Mouse (Mus musculus): Measurements from ENCODE around the gene Tas2r121. TPM values are rescaled to one million over a fixed set of nuclear protein-coding genes. Genes with fewer than 3 reads are reported as not detected.

The Tas2r121 gene
- polyA plus RNA-seq (2014; fragmentation: Illumina TruSeq; extraction: RNeasy Lipid Tissue Mini Kit (QIAGEN cat#74804)) = not detected

GRCm38 (mm10) chr6:132700907-132701306, at the start of gene Tas2r121:
Gene Tas2r121, minus strand, starts transcription at chr6:132701007.

DNA sequence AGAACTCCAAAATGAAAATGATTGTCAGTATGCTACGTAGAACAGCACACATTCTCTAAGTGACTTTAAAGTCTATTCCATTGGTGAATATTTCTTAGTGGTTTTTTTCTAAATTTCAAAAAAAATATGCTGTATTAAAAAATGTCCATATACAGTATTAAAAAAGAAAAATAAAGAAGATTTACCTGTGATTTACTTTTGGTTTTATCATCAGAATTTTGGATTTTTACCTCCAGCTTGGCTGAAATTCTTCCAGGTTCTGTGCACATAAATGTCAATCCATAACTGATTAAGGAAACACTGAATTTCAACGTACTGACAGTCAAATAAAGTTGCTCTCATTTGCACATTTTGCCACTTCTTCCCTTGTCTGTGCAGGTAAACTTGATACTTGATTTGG, 37.1 kb upstream of the Tas2r121 start, which contains the start of gene Tas2r115:
Gene Tas2r115, minus strand, starts transcription at position 101 of the 400 bp plus-strand sequence.

DNA sequence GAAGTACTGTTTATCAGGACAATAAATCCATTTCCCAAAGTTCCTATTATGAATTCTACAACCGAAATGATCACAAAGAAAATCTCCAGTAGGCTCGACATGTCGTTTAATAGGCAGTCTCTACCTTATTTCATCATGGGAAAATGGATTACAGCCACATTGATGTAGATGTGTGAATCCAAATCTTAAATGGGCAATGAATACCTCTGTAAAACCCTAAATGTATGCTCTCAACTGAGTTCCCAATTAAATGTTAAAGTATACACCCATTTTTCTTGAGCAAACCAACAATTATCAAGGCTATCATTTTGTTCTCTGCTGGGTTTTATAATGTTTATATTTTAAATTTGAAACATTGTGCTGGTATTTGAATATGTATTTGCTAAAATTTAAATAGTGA, 11.0 kb upstream of the Tas2r121 start, which contains the start of gene Tas2r122:
Gene Tas2r122, minus strand, starts transcription at position 101 of the 400 bp plus-strand sequence.

GRCm38 (mm10) chr6:132656653-132657052, 44.2 kb downstream of the Tas2r121 start, which contains the start of gene Tas2r120:
Gene Tas2r120, plus strand, starts transcription at chr6:132656953.

DNA sequence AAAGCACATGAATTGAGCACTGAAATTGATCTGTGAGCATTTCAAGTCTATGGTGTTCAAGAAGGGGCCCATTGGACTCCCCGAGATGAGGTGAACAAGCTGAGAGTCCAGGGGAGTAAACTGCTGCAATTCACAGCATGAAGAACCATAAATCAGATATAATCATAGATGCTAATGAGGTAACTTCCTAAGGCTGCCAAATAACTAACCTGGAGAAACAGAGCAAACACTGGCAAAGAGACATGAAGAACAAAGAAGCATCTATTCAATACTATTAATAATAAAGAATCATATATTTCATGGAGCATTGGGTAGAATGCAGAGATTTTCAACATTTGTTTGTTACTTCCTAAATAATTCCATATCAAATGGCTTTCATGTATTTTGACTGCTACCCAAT, 49.4 kb downstream of the Tas2r121 start, which contains the start of gene A630073D07Rik:
Gene A630073D07Rik, minus strand, starts transcription at position 101 of the 400 bp plus-strand sequence.

Other genes starting within 250 kb of the Tas2r121 start
- not detected for gene Prh1, start 131.2 kb downstream of the Tas2r121 start, polyA plus RNA-seq (2014; fragmentation: Illumina TruSeq; extraction: RNeasy Lipid Tissue Mini Kit (QIAGEN cat#74804))
- gene Prp2, start 105.1 kb downstream of the Tas2r121 start, polyA plus RNA-seq (2014; fragmentation: Illumina TruSeq; extraction: RNeasy Lipid Tissue Mini Kit (QIAGEN cat#74804)) = not detected
- not detected for gene A630073D07Rik, start 49.5 kb downstream of the Tas2r121 start, polyA plus RNA-seq (2014; fragmentation: Illumina TruSeq; extraction: RNeasy Lipid Tissue Mini Kit (QIAGEN cat#74804))
- not detected for gene Tas2r120, start 44.1 kb downstream of the Tas2r121 start, polyA plus RNA-seq (2014; fragmentation: Illumina TruSeq; extraction: RNeasy Lipid Tissue Mini Kit (QIAGEN cat#74804))
- gene Tas2r122, start 10.9 kb upstream of the Tas2r121 start, polyA plus RNA-seq (2014; fragmentation: Illumina TruSeq; extraction: RNeasy Lipid Tissue Mini Kit (QIAGEN cat#74804)) = not detected
- not detected for gene Tas2r115, start 37.0 kb upstream of the Tas2r121 start, polyA plus RNA-seq (2014; fragmentation: Illumina TruSeq; extraction: RNeasy Lipid Tissue Mini Kit (QIAGEN cat#74804))
- gene Tas2r124, start 53.7 kb upstream of the Tas2r121 start, polyA plus RNA-seq (2014; fragmentation: Illumina TruSeq; extraction: RNeasy Lipid Tissue Mini Kit (QIAGEN cat#74804)) = not detected
- gene Tas2r102, start 61.1 kb upstream of the Tas2r121 start, polyA plus RNA-seq (2014; fragmentation: Illumina TruSeq; extraction: RNeasy Lipid Tissue Mini Kit (QIAGEN cat#74804)) = not detected
- gene Tas2r136, start 77.2 kb upstream of the Tas2r121 start, polyA plus RNA-seq (2014; fragmentation: Illumina TruSeq; extraction: RNeasy Lipid Tissue Mini Kit (QIAGEN cat#74804)) = not detected
- gene Tas2r117, start 101.8 kb upstream of the Tas2r121 start, polyA plus RNA-seq (2014; fragmentation: Illumina TruSeq; extraction: RNeasy Lipid Tissue Mini Kit (QIAGEN cat#74804)) = not detected
- gene Tas2r123, start 146.1 kb upstream of the Tas2r121 start, polyA plus RNA-seq (2014; fragmentation: Illumina TruSeq; extraction: RNeasy Lipid Tissue Mini Kit (QIAGEN cat#74804)) = not detected
- not detected for gene Tas2r116, start 154.4 kb upstream of the Tas2r121 start, polyA plus RNA-seq (2014; fragmentation: Illumina TruSeq; extraction: RNeasy Lipid Tissue Mini Kit (QIAGEN cat#74804))
- not detected for gene Tas2r110, start 167.0 kb upstream of the Tas2r121 start, polyA plus RNA-seq (2014; fragmentation: Illumina TruSeq; extraction: RNeasy Lipid Tissue Mini Kit (QIAGEN cat#74804))
- gene Tas2r113, start 192.0 kb upstream of the Tas2r121 start, polyA plus RNA-seq (2014; fragmentation: Illumina TruSeq; extraction: RNeasy Lipid Tissue Mini Kit (QIAGEN cat#74804)) = not detected
- not detected for gene Tas2r125, start 208.6 kb upstream of the Tas2r121 start, polyA plus RNA-seq (2014; fragmentation: Illumina TruSeq; extraction: RNeasy Lipid Tissue Mini Kit (QIAGEN cat#74804))